Mouse (Mus musculus): ENCODE results near the gene Ambp.

Gene Ambp

DNA sequence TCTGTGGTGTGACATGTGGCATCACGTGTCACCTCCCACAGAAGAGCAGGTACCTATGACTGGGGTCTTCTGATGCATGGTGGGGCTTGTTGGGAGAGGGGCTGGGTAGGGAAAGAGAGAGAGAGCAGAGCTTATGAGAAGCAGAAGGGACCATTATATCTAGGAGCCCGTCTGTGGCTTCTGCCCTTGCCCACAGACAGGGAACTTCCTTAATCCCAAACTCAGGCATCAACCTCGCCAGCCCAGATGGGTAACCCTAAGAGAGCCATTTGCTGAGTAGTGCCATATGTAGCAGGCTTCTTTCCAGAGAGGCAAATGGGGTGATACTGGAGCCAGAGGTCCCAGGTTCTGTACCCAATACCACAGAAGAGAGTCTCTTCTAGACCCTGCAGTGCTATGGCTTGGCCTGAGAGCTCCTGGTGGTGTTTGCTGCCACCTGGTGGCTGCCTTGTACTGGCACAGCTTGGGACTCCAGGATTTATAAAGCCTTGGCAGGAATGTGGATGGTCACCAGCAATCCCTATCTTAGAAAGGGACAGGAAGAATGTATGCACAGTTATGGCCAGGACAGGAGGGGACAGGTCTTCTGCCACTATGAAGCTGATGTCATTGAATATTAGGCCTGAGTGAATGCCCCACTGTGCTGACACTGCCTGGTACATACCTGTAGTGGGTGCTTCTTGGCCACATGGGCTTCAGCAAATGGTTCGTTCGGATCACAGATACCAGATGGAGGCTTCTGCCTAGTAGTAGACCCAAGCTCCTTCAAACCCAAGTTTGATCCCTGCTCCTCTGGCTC lies 35.8 kb downstream of the Ambp start:
- peak; percentile 86 for DNase-seq

DNA sequence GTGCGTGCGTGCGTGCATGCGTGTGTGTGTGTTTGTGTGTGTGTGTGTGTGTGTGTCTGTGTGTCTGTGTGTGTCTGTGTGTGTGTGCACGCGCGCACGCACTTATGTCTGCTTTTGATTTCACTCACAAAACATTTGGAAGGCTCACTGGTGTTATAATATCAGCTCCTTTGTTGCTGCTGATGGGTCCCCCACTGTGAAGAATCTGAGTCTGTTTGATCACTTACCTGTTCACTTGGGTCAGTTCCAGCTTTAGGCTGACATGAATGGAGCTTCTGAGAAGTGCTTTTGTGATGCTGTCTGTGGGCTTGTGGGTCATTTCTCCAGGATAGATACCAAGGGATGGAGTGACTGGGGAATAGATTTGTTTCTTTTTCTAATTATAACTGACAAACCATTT lies 48.9 kb downstream of the Ambp start:
- DNase-seq: no peak

DNA sequence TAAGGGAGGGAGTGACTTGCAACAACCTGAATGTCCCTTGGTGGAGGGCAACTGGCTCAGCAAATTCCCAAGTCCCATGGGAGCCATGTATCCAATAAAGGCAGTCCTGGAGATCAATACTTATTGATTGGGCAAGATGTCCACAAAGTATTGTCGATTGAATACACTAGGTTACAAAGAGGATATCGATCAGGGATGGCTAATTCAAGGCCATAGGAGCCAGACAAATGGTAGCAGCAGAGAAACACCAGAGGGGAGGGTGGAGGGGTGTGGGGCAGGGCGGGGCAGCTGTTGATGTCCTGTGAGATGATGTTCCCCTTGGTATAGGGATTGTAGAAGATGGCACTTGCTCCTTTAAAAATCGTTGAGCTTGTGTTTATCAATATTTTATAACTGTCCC lies 52.6 kb downstream of the Ambp start:
- no peak for DNase-seq

DNA sequence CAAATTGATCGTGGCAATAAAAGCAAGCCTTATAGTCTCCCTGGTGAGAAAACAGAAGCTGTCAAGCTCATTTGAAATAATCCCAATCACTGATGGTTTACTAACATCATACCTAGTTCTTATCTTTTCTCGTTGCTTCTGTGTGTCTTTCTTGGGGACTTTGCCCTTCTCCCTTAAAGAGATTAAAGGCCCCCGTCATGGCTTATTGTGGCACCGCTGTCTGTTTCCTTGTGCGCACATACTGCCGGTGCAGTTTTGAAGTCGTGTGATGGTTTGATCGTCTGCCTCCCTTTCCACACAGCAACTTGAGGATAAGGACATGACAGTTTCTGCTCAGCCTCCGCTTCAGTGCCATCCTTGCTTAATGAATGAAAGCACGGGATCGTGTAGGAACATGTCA lies 54.1 kb downstream of the Ambp start:
- no peak for DNase-seq

DNA sequence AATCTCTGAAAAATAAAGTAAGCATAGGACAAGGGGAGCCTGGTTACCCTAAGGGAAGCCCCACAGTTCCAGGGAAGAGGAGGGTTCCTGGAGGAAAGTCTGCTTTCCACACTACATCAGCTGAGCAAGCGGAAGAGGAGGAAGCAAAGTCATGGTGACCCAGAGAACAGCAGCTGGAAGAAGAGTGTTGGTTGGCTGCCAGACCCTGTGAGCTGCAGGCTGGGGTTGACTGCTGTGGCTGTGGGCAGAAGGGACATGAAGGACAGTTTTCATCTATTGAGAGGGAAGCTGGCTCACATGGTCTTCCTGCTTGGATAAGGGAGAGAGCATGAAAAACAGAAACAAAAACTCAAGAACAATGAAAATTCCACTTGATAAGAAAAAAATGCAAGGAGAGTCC lies 57.0 kb downstream of the Ambp start:
- no peak for DNase-seq

Data from embryo, embryonic 11 days (tissue).